Mouse (Mus musculus): ENCODE results near the gene Ppl.

Gene Ppl

DNA sequence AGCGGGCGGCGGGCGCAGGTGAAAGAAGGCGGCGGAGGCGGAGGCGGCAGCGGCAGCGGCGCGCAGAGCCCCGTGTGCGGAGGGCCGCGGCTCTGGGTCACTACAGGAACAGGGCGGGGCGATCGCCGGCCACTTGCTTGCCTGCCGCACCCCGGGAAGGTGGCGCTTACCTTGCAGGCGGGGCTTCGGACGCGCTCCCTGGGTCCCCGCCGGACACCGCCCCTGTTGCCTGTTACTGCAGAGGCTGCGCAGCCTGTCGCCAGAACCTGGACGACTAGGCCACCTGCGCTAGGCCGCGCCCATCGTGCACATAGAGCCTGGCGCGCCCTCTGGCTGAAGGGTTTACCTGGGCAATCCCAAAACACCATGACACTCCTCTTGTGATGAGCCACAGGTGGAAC, at the start of gene Ppl:
Gene Ppl, minus strand, starts transcription at position 21 of the 401 bp plus-strand sequence.
- DNase-seq (ENCODE audit: low spot score in 2 of 2): peak; percentile 20 to 68

DNA sequence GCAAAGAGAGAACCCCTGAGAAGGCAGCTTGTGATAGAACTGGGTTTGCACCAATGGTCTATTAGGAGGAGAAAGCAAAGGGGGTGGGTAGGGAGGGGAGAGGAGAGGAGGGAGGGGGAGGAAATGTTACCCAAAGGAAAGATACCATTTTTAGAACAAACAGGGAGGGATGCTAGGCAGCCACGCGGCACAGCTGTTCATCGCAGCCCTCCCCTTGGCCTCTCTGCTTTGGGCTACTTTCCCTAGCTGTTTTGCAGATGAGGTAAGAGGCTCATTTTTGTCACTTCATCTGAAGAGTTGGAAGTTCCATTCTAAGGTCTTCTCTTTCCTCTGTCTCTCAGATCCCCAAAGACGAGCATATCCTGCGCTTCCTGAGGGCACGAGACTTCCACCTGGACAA, 40.4 kb upstream of the Ppl start:
- no peak for DNase-seq (ENCODE audit: low spot score in 2 of 2)

DNA sequence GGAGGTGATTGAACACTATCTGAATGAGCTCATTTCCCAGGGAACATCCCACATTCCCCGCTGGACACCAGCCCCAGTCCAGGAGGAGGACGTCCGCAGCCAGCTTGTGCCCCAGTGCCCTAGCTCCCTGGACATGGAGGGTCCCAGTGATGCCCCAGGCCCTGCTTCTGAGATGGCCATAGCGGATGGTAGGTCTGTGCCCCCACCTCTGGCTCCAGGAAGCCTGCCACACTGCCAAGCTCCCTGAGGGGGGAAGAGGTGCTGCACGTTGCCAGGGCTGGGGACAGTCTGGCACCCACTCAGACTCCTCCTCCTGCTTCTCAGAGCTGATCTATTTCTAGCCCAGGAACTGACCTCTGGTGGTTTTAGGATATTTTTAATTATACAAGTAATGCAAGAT, 36.6 kb upstream of the Ppl start:
- DNase-seq (ENCODE audit: low spot score in 2 of 2): no peak

DNA sequence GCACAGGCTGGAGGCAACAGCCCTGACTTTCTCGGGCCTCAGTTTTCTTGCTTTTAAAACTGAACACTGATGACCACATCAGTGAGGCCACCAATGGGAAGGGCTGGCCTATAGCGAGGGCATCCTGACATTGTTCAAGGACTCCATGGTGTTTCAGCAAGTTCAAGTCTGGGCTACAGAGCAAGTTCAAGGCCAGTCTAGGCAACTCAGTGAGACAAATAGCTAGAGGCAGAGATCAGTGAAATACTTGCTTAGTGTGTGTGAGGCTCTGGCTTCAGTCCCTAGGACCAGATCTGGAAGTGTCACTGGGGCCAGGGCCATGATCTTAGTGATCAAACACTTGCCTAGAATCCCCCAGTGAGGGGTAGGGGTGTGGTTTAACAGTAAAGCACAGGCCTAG, 35.8 kb upstream of the Ppl start:
- no peak for DNase-seq (ENCODE audit: low spot score in 2 of 2)

DNA sequence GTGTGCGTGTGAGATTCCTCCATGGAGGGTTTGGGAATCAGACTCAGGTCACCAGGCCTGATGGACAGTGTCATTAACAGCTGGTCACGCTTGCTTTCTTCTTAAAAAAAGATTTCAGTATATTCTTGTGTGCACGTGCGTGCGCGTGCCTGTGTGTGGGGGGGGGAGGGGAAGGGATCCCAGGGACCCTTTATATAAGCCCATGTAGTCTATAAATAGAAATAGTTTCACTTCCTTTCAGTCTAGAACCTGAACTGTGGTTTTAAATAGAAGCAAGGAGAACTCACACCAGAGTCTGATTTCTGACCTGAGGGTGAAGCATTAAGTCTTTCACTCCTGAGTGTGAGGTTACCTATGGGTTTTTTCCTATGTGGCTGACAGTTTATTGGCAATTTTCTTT, 32.1 kb upstream of the Ppl start:
- DNase-seq (ENCODE audit: low spot score in 2 of 2): no peak

DNA sequence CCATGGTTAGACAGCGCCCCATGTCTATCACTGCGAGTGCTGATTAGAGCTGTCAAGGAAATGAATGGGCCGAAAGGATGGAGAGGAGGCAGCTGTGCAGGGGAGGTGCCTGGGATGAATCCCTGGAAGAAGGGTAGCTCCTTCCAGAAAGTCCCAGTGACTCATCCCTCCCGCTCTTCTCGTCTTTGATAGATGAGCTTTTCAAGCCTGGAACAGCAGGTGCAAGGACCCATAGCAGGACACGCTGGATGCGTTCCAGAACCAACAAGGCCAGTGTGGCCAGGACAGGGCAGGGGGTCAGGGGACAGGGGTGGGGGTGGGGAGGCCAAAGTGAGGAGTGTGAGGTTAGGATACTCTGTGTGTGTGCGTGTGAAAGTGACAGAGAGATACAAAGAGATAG, 27.0 kb upstream of the Ppl start:
- no peak for DNase-seq (ENCODE audit: low spot score in 2 of 2)

DNA sequence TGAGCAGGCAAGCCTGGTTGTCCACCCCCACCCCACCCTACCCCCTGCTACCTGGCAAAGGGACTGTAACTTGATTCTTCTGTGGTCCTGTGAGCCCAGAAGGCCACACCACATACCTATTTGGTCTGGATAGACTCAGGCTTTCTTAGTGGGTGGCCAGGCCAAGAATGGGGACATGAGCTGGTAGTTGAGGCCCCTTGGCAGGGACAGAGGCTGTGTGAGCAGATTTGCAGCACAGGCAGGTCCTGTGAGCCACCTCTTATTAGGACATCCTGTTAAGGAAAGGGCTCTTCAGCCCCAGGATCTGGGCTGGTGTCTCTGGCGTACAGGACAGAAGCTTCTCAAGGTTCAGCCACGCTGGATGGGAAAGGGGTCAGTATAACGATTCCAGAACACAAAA, 24.9 kb upstream of the Ppl start:
- no peak for DNase-seq (ENCODE audit: low spot score in 2 of 2)

DNA sequence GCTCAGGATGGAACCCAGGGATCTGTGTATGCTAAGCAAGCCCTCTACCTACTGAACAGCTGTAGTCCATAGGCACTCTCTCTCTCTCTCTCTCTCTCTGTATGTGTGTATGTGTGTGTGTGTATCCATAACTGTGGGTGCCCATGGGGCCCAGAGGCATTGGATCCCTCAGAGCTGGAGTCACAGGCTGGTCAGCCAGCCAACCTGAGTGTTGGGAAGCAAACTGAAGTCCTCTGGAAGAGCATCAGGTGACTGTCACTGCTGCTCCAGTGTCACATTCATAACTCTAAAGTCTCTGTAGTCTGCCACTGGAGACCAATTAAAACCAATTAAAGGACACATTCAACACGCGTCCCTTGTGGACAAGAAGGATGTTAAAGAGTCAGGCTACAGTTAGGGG, 24.3 kb upstream of the Ppl start:
- DNase-seq (ENCODE audit: low spot score in 2 of 2): no peak

DNA sequence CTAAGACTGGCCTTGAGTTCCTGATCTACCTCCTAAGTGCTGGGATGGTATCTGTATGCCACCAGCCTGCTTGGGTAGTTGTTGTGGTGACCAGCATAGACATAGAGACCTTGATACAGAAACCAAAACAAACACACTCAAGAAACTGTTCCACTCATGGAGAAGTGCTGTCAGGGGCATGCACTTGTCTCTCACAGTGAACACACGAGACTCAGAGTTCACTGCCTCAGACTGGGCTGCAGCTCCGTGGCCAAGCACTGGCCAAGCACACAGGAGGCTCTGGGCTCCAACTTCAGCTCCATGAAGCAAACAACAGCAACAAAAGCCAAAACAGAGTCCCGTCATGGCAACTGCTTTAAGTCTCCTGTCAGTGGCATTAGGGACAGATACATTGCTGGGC, 22.8 kb upstream of the Ppl start:
- no peak for DNase-seq (ENCODE audit: low spot score in 2 of 2)

DNA sequence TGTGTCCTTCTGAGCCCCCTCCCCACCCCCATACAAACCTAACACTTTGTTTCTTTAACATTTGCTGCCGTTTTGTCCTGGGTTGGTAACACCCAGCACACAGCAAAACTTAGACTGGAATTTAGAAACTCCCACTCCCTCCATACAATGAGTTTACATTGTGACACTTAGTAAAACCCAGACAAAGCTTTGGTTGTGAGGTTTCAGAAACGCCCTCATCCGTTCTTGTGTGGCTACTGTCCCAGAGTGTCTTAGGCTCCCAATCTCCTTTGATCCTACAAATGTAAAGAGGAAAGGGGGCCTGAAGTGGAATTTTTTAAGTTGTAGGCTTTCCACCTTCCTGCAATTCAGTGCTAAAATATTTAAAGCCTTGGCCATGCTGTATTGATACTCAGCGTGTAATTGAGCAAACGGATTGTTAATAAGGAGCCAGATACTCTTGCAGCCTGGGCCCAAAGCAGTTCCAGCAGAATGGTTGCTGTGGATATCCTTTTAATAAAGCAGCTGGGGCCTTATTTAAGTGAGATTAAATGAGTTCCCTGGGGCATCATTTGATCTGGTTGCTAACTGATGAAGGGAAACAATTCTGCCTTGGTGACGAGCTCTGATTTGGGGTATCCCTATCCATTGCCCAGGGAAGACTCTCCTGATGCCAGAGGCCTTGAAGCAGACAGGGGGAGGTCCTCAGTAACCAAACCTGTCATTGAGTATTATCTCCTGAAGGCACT, 21.2 kb upstream of the Ppl start:
- DNase-seq (ENCODE audit: low spot score in 2 of 2): no peak

DNA sequence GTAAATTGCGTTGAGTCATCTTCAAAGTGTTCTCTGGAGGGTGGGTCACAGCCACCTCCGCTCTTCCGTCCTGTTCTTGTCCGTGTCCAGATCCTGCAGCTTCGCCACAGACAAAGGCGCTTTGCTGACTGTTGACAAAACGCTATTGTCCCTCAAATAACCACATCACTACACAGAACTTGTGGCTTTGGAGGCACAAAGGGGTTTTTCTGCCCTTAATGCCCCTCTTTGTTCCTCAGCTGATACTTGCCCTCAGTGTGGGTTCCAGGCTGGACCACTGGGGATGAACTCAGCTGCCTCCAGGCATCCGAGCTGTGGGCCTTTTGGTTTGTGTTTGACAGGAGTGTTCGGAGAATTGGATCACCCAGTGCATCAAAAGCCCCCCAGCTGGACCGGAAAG, 18.3 kb upstream of the Ppl start:
- no peak for DNase-seq (ENCODE audit: low spot score in 2 of 2)

DNA sequence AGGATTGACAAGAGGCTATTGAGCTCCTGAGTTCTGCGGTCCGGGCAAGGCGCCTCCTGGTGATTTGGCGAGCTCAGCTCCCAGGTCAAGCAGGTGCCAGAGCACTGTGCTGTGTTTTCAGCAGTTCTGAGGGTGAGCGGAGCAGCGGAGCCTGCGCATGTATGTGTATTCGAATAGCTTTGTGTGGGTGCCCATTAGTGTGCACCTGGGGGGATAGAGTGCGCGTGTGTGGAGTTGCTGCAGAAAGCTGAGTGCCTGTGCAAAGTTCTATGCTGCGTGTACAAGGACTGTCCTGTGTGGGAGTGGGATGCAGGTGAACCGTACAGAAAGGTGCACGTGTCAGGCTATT, 14.8 kb upstream of the Ppl start, which contains the start of gene Sec14l5:
Gene Sec14l5, plus strand, starts transcription at position 73 of the 349 bp plus-strand sequence.
- no peak for DNase-seq (ENCODE audit: low spot score in 2 of 2)

DNA sequence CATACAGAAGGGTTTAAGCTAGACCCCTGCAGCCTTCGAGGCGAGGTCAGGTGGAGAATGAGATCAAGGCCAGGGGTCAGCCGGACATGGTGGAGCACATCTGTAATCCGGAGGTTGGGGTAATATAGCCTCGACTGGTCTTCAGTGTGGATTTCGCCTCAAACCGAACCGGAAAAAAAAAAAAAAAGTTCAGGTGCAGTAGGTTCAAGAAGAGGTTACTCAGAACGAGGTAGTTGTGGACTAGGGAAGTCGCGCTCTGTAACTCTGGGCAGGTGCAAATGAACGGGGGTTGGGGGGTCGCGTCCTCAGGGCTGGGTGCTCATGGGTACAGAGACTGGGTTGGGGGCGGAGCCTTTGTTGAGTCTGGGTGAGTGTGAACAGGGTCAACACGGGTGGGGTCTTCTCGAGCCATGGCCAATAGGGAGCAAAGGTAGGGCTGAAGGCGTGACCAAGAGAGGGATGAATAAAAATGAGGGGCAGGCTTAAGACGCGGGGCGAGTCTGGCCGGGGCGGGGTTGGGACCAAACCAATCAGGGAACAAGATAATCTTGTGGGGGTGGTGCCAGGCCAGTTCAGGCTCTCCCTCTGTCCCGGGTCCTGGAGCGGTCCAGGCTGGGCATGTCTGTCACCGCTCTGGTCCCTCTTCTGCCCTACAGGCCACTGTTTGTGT, 14.3 kb upstream of the Ppl start:
- DNase-seq (ENCODE audit: low spot score in 2 of 2): peak; percentile 36 to 68

DNA sequence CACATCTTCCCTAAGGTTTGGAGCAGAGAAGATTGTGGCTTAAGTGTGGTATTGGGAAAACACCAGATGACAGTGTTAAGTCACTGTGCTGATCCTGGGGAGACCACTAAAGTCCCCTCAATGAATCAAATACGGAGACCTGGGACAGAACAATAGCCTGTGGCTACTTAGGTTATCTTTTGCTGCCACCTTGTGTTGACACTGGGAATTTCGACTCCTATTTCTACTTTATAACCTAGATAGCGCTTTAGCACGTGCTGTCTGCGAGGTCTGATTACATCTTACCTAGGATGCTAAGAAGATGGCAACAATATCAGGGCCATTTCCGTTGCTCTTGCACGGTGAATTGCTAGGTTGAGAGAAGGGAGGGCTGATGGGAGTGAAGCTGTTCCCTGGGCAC, 13.3 kb upstream of the Ppl start:
- peak; percentile 57 to 77 for DNase-seq (ENCODE audit: low spot score in 2 of 2)

DNA sequence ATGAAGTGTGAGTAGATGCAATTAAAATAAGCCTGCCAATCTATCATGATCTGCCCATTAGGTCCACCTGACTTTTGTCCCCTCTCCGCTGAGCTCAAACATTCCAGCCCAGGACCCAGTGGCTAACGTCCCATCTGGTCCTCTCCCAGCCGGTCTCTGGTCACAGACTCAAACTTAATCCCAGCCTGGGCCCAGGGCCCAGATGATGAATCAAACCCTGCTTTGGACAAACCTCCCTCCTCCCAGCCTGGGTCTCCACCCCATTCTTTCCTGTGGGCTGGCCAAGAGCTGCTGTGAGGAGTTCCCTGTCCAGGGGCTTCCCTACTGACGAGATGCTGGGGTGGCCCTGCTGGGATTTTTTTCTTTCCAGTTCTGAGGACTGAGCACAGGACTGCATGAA, 7.5 kb upstream of the Ppl start:
- DNase-seq (ENCODE audit: low spot score in 2 of 2): no peak

DNA sequence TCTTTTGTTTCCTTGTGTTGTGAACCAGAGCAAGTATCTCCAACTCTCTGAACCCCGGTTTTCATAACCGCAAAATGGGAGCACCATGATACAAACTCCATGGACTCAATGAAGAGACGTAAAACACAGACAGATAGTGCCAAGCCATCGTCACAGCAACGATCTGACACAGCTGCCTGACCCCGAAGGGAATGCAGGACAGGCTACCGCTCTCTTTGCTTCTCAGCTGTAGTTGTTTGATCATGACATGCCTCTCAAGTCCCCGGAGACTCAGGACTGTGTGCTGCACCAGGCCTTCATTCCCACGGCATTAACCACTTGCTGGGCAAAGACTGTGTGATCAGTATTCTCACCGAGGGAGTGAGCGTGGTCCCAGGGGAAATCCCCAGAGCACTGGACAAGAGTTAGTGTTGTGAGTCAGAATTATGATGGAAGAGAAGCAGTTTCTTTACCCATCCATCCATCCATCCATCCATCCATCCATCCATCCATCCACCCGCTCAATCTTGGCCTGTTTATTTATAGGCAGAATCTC, 4.9 kb upstream of the Ppl start:
- no peak for DNase-seq (ENCODE audit: low spot score in 2 of 2)

DNA sequence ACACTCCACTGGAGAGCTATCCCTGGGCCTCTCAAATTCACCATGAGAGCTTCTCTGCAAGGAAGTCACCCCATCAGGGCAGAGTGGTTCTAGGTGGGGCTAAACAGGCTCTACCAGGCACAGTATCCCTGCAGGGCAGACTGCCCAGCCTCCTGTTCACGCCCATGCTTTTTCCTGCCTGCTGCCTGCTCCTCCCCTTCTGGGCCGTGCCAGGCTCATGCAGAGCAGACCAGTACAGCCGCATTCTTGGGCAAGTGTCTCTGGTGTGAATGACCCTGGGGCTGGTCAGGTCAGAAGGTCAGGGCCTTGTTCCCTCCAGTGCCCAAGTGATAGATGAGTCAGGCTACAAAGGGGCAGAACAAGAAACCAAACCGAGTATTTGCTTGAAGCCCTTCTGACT, 4.3 kb upstream of the Ppl start:
- no peak for DNase-seq (ENCODE audit: low spot score in 2 of 2)

DNA sequence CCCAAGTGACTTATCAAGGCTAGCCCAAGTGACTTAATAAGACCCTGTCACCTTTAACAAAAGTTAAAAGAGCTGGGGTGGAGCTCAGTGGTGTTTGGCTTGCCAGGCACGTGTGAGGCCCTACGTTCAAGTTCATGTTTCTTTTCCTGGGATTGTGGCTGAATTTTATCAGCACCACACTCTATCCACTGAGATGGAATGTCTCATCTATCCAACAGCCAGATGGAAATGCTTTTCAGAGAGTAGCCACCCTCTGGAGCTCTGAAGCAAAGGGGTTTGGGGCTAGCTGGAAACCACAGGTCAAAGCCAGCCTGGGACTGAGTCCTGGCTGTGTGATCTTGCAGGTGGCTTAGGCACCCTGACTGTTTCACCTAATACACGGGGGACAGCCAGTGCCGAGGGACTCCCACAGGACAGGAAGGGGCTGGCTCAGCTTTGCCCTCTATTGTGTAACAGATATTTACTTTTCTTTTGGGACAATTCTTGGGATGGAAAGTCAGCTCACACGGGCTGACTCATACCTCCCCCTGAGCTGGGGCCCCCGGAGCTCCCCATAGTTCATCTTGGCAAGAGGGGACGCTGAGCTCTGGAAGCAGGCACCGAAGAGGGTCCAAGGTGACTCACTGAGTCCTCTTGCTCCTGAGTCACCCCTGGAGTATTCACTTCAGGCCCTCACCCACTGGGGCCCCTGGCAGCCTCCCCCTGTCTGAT, 3.5 kb upstream of the Ppl start:
- DNase-seq (ENCODE audit: low spot score in 2 of 2): no peak

DNA sequence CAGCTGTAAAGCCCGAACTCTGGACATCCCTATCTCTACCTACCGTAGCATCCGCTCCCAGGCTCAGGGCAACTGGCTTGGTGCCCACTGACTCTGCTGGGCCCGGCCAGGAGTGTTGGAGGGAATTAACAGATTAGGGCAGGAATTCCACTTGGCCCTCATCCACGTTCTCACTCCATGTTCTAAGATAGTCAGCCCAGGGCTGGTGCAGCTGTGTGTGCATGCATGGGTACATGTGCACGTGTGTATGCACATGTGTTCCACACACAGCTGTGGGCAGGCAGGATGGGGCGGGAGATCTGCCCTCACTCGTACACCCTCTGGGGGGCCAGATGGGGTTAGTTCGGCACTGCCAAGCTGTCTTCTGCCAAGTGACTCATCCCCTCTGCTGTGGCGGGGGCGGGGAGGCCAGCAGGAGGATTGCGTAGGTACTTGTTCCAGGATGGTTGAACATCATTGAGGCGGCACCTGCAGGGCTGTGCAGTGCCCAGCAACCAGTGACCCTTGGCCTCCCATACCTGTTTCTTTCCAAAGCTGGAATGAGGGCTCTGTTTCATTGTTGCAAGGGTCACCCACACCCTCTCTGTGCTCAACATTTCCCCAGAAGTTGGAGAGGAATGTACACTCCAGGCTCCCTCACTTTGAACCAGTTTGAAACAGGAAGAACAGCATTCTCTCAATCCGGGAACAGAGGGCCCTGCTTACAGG, 2.6 kb upstream of the Ppl start:
- DNase-seq (ENCODE audit: low spot score in 2 of 2): no peak

DNA sequence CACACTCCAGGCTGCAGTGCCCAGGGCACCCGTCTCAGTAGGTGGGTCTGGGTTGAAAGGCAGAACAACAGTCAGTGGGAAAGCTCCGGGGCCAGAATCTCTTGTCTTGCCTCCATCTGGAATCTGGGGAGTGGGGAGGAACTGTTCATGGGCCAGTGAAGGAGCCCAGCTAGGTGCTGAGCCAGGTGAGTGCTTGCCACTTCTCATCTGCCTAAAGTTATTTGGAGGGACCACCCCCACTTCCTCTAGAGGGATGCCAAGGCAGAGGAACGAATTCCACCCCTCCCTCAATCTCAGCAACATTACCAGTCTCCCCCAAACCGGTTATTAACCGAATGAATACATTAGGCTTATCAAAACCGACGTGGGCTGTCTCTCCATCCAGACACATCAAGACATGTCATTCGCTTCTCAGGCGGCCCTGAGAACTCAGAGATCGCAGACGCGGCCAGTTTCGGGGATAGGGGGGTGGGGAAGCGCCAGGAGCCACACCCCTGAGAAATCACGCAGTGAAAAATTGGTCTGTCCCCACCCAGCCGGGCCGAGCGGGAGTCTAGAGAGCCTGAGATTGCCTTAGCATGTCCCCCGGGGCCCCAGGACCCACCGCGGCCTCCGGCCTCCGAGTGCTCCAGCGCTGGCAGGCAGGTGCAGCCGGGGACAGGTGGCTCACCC, 834 bp downstream of the Ppl start:
- DNase-seq (ENCODE audit: low spot score in 2 of 2): no peak

DNA sequence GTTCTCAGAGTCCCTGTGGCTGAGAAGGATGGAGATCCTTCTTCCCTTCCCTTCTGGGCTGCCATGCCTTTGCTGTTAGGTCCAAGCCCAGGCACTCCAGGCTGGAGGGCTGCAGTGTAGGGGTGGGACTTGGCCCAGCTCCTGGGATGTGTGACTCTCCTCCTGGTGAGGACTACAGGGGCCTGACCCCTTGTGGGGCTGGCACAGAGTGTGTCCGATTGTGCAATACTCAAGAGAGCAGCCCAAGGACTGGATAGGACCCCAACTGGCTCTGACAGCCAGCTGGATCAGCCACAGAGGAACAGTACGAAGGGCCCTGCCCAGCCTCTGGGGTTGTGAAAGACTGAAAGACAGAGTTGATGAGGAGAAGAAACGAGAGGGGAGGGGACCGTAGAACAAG, 1.5 kb downstream of the Ppl start:
- DNase-seq (ENCODE audit: low spot score in 2 of 2): no peak

DNA sequence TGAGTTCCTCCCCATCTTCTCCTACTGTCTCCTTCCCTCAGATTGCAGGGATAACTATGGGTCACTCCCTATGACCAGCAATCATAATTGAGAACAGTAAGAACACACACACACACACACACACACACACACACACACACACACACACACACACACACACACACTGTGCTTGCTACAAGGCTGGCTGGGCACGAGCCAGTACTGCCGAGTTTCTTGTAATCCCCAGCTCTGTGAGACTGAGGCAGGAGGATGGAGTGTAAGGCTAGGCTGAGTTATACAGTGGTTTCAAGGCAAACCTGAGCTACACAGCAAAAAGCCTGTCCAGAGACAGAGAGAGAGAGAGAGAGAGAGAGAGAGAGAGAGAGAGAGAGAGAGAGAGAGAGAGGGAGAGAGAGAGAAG, 2.0 kb downstream of the Ppl start:
- DNase-seq (ENCODE audit: low spot score in 2 of 2): no peak

All from spleen, postnatal 4 days (tissue).